Mouse (Mus musculus) olfactory bulb, adult 2 months (tissue): ENCODE measurements around the gene Otof. TPM values are rescaled to one million over a fixed set of nuclear protein-coding genes. Genes with fewer than 3 reads are reported as not detected.
A peak's percentile ranks its signal among the peaks of the same experiment; 100 is the strongest.

Experiments used
- H3K27ac ChIP-seq: fragments of 200-500 bp; 2 replicates; pipeline ENCODE4 v1.5.1; 2012; ENCODE audit warnings: low read depth, low read length; ENCODE audit not compliant: insufficient read depth
- H3K4me1 ChIP-seq: fragments of 200-500 bp; 2 replicates; pipeline ENCODE4 v1.6.1; 2012; ENCODE audit warnings: low read length; ENCODE audit not compliant: control insufficient read depth, insufficient read depth
- H3K4me3 ChIP-seq: fragments of 200-500 bp; 2 replicates; pipeline ENCODE4 v1.5.1; 2012; ENCODE audit warnings: mild to moderate bottlenecking, low read depth, low read length, moderate library complexity; ENCODE audit not compliant: insufficient read depth
- CTCF ChIP-seq: fragments of 200-500 bp; IDR thresholded peaks from 2 replicates; pipeline ENCODE4 v1.5.1; 2012; ENCODE audit warnings: low read depth, mild to moderate bottlenecking, low read length, moderate library complexity; ENCODE audit not compliant: insufficient read depth
- POLR2A ChIP-seq: fragments of 200-500 bp; IDR thresholded peaks from 2 replicates; pipeline ENCODE4 v1.6.1; 2012; ENCODE audit warnings: mild to moderate bottlenecking, low read depth, low read length, moderate library complexity; ENCODE audit not compliant: insufficient read depth
- WGBS: fragments of 180-500 bp; shearing (Covaris S2); methylation state at CpG from one replicate; pipeline ENCODE4 v1.1.7; 2018; 5-methylcytosine and 5-hydroxymethylcytosine counted together
- polyA plus RNA-seq: library from polyadenylated mRNA; stranded (reverse); fragments of >200 nt; gene quantifications from 2 replicates; pipeline ENCODE4 v1.2.4, GENCODE M21; 2012; ENCODE audit warnings: low replicate concordance; ENCODE audit not compliant: missing spikeins, insufficient read depth, insufficient read length

The Otof gene
- polyA plus RNA-seq, 1 experiment = not detected

GRCm38 (mm10) chr5:30444327-30444895 is 17.3 kb downstream of the Otof start:
- TF ChIP-seq CTCF = no peak
- no peak for TF ChIP-seq POLR2A
- H3K4me3 ChIP-seq = no peak overlapping the region
- no peaks in the 10 kb centered on the region for H3K4me1 ChIP-seq
- no peak overlapping the region for H3K27ac ChIP-seq
- 81% methylated on average over 13 of the region's 13 CpGs for WGBS

GRCm38 (mm10) chr5:30442196-30442595 is 19.5 kb downstream of the Otof start:
- no peak overlapping the region for H3K27ac ChIP-seq
- TF ChIP-seq POLR2A = no peak
- no peak for TF ChIP-seq CTCF
- no peak overlapping the region for H3K4me3 ChIP-seq
- 69% methylated on average over 5 of the region's 5 CpGs for WGBS
- no peaks in the 10 kb centered on the region for H3K4me1 ChIP-seq

- no peak overlapping the region for H3K4me3 ChIP-seq
- 88% methylated on average over 8 of the region's 8 CpGs for WGBS
- no peak overlapping the region for H3K27ac ChIP-seq
- H3K4me1 ChIP-seq = no peaks in the 10 kb centered on the region
- TF ChIP-seq CTCF (no peak), POLR2A (no peak)
These were observed 21.3 kb downstream of the Otof start for GRCm38 (mm10) chr5:30440308-30440906.

GRCm38 (mm10) chr5:30438931-30439330 is 22.8 kb downstream of the Otof start:
- 43% methylated on average over 2 of the region's 2 CpGs for WGBS
- TF ChIP-seq POLR2A (no peak), CTCF (no peak)
- no peak overlapping the region for H3K4me3 ChIP-seq
- H3K4me1 ChIP-seq = no peaks in the 10 kb centered on the region; the same call in 1 of the 2 replicates
- H3K27ac ChIP-seq = no peak overlapping the region

GRCm38 (mm10) chr5:30427406-30427805 is 34.3 kb downstream of the Otof start:
- TF ChIP-seq POLR2A (no peak), CTCF (no peak)
- Histone ChIP-seq H3K4me3 (no peak overlapping the region), H3K27ac (no peak overlapping the region), H3K4me1 (peaks cover 3% of the 10 kb centered on the region; the same call in 1 of the 2 replicates)
- WGBS = 84% methylated on average over 6 of the region's 6 CpGs

GRCm38 (mm10) chr5:30423572-30424244 is 38.0 kb downstream of the Otof start:
- H3K4me3 ChIP-seq = no peak overlapping the region
- peaks cover 3% of the 10 kb centered on the region; the same call in 1 of the 2 replicates for H3K4me1 ChIP-seq
- H3K27ac ChIP-seq = no peak overlapping the region
- WGBS = 24% methylated on average over 8 of the region's 8 CpGs
- TF ChIP-seq POLR2A (no peak), CTCF (peak; percentile 59)

GRCm38 (mm10) chr5:30423121-30423520 is 38.6 kb downstream of the Otof start:
- 72% methylated on average over 4 of the region's 4 CpGs for WGBS
- Histone ChIP-seq H3K4me3 (no peak overlapping the region), H3K27ac (no peak overlapping the region), H3K4me1 (peaks cover 3% of the 10 kb centered on the region; the same call in 1 of the 2 replicates)
- TF ChIP-seq POLR2A (no peak), CTCF (no peak)

- 67% methylated on average over 5 of the region's 5 CpGs for WGBS
- TF ChIP-seq CTCF = no peak
- no peak for TF ChIP-seq POLR2A
- H3K4me3 ChIP-seq = no peak overlapping the region
- peaks cover 11% of the 10 kb centered on the region for H3K4me1 ChIP-seq
- no peak overlapping the region for H3K27ac ChIP-seq
These were observed 45.1 kb downstream of the Otof start for GRCm38 (mm10) chr5:30416665-30417064.

GRCm38 (mm10) chr5:30415876-30416275 is 45.9 kb downstream of the Otof start:
- H3K4me1 ChIP-seq = peaks cover 11% of the 10 kb centered on the region
- no peak overlapping the region for H3K4me3 ChIP-seq
- 76% methylated on average over 4 of the region's 4 CpGs for WGBS
- TF ChIP-seq CTCF (no peak), POLR2A (no peak)
- H3K27ac ChIP-seq = no peak overlapping the region
